Mouse (Mus musculus): ENCODE measurements around the gene Gpr101. TPM values are rescaled to one million over a fixed set of nuclear protein-coding genes. Genes with fewer than 3 reads are reported as not detected.

Gpr101 gene
- not detected for polyA plus RNA-seq (2014; fragmentation: Illumina TruSeq; extraction: RNeasy Lipid Tissue Mini Kit (QIAGEN cat#74804); ENCODE audit: insufficient read depth, low read depth, low replicate concordance)

GRCm38 (mm10) chrX:57503634-57504033 lies at the start of gene Gpr101:
Gene Gpr101, minus strand, starts transcription at chrX:57503757.

Other genes starting within 250 kb of the Gpr101 start
- gene Arhgef6, start 165.0 kb downstream of the Gpr101 start, polyA plus RNA-seq (2014; fragmentation: Illumina TruSeq; extraction: RNeasy Lipid Tissue Mini Kit (QIAGEN cat#74804); ENCODE audit: insufficient read depth, low read depth, low replicate concordance), result 23.1 TPM
- gene Rbmx, start 110.7 kb downstream of the Gpr101 start, polyA plus RNA-seq (2014; fragmentation: Illumina TruSeq; extraction: RNeasy Lipid Tissue Mini Kit (QIAGEN cat#74804); ENCODE audit: insufficient read depth, low read depth, low replicate concordance), result 18.7 TPM
- not detected for gene Gm364, start 94.6 kb downstream of the Gpr101 start, polyA plus RNA-seq (2014; fragmentation: Illumina TruSeq; extraction: RNeasy Lipid Tissue Mini Kit (QIAGEN cat#74804); ENCODE audit: insufficient read depth, low read depth, low replicate concordance)